Mouse (Mus musculus) spleen, postnatal 36 days (tissue): Measurements from ENCODE around the gene Grb10.

Experiments used
- DNase-seq, 2 experiments: peaks; one replicate each; pipeline ENCODE4 v3.0.0; 2022; ENCODE audit warnings: low spot score in 2 of 2, mixed read lengths in 1 of 2

Grb10 gene

GRCm38 (mm10) chr11:11904995-11905394, 133.5 kb downstream of the Grb10 start:
- DNase-seq = no peak

GRCm38 (mm10) chr11:11901509-11901908, 137.0 kb downstream of the Grb10 start:
- no peak for DNase-seq

GRCm38 (mm10) chr11:11898496-11898895, 140.0 kb downstream of the Grb10 start:
- DNase-seq = no peak

- DNase-seq = no peak
These were observed 140.7 kb downstream of the Grb10 start, which contains the start of gene Ddc for GRCm38 (mm10) chr11:11897645-11898357. Gene Ddc (minus strand): TSS chr11:11898144.

- no peak for DNase-seq
These were observed 143.0 kb downstream of the Grb10 start for GRCm38 (mm10) chr11:11895479-11895878.

GRCm38 (mm10) chr11:11893769-11894168, 144.7 kb downstream of the Grb10 start:
- no peak for DNase-seq

GRCm38 (mm10) chr11:11892993-11893602, 145.4 kb downstream of the Grb10 start:
- no peak for DNase-seq

- no peak for DNase-seq
These were observed 146.7 kb downstream of the Grb10 start for GRCm38 (mm10) chr11:11891832-11892231.

GRCm38 (mm10) chr11:11890139-11890741, 148.2 kb downstream of the Grb10 start:
- DNase-seq = no peak

- no peak for DNase-seq
These were observed 149.8 kb downstream of the Grb10 start for GRCm38 (mm10) chr11:11888727-11889126.

GRCm38 (mm10) chr11:11888051-11888450, 150.4 kb downstream of the Grb10 start:
- DNase-seq = no peak

- no peak for DNase-seq
These were observed 152.0 kb downstream of the Grb10 start for GRCm38 (mm10) chr11:11886403-11886998.

- DNase-seq = no peak
These were observed 152.6 kb downstream of the Grb10 start for GRCm38 (mm10) chr11:11885921-11886320.

- DNase-seq = no peak
These were observed 153.2 kb downstream of the Grb10 start for GRCm38 (mm10) chr11:11885246-11885643.

- DNase-seq = no peak
These were observed 153.8 kb downstream of the Grb10 start for GRCm38 (mm10) chr11:11884533-11885245.

- DNase-seq = no peak
These were observed 156.7 kb downstream of the Grb10 start for GRCm38 (mm10) chr11:11881783-11882155.

GRCm38 (mm10) chr11:11881026-11881782, 157.3 kb downstream of the Grb10 start:
- no peak for DNase-seq
